Mouse (Mus musculus) layer of hippocampus, adult 18-20 months (tissue): ENCODE results near the gene Rnf150. TPM values are rescaled to one million over a fixed set of nuclear protein-coding genes. Genes with fewer than 3 reads are reported as not detected.
A peak's percentile ranks its signal among the peaks of the same experiment; 100 is the strongest.

ENCODE experiments used
- DNase-seq, 2 experiments: peaks; one replicate each; pipeline ENCODE4 v3.0.0; 2022; ENCODE audit warnings: low spot score in 2 of 2
- total RNA-seq, 2 experiments: library from RNA; stranded (reverse); gene quantifications; 2 replicates each; pipeline ENCODE4 v1.2.3; 2021

The Rnf150 gene
- total RNA-seq, 2 experiments from 2014 or later = 47.6 to 49.8 TPM

GRCm38 (mm10) chr8:83009481-83009880 lies 146.3 kb downstream of the Rnf150 start:
- DNase-seq = no peak

GRCm38 (mm10) chr8:83011286-83011685 lies 148.1 kb downstream of the Rnf150 start:
- DNase-seq = no peak

DNA sequence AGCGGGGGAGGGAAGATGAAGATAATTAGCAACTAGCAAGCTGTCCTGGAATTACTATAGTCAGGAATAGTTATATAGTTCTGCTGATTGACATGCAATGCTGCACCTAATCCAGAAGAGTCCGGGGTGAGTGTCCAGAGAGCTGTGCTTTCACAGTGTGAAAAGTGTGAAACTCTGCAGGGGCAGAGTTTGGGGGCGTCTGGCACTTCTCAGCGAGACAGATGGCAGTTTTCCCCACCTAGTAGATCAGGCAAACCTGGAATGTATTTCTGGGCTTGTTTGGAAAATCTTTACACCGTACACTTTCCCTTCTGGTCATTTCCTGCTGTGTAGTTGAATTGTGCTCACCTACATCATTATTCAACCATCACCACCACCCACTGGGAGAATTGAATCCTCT lies 148.6 kb downstream of the Rnf150 start:
- no peak for DNase-seq

GRCm38 (mm10) chr8:83028211-83028610 lies 165.1 kb downstream of the Rnf150 start:
- no peak for DNase-seq

DNA sequence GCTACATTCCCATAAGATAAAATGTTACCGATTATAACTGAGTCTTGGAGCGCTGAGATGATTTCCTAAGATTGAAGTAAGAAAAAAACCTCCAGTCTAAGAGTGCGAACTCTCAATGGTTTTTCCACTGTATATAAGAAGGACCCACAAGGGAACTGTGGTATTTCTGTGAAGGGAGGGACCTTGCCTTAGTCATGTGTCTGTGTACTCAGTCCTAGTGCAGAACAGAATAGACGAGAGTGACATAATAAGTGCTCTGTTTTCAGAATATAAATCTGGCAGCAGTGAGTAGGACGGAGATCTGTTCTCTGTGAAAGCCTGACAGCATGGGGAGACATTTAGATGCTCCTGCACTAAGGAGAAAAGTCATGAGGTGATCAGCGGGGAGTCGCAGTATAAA lies 169.6 kb downstream of the Rnf150 start:
- DNase-seq = peak in 1 of 2 experiments; percentile 75

DNA sequence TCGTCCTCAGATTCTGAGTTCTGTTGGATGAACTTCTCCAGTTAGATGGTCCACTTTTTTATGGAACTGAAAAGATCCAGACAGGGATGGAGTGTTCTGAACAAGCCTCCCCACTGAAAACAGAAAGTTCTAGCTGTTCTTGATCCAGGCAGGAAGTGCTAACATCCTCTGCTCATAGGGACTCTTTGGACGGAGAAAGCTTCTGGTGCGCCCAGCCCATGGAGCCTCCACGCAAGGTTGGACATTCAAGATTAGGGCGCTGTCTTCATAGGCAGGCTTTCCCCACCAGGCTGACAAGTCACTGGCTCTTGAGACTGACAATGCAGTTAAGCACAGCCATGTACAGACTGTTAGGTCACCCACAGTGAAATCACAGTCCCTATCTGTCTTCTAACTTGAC lies 172.0 kb downstream of the Rnf150 start:
- no peak for DNase-seq

- DNase-seq = no peak
Measured at GRCm38 (mm10) chr8:83036521-83037166, 173.5 kb downstream of the Rnf150 start.

DNA sequence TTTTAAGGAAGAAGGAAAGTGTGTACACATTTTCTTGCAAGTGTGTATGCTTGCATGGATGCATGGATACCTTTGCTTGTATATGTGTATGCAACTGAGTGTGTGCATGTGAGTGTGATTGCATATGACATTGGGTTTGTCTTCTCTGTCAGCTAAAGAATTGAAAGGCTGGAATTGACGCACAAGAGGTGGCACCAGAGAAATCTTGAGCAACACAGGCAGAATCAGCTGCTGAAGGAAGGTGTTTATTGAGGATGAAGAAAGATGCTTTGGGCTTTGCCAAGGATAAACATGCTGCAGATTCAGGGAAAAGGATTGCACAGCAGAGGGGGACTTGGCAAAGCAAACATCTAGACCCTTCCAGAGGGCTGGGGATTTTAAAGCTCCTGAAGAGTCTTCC lies 174.2 kb downstream of the Rnf150 start:
- no peak for DNase-seq

DNA sequence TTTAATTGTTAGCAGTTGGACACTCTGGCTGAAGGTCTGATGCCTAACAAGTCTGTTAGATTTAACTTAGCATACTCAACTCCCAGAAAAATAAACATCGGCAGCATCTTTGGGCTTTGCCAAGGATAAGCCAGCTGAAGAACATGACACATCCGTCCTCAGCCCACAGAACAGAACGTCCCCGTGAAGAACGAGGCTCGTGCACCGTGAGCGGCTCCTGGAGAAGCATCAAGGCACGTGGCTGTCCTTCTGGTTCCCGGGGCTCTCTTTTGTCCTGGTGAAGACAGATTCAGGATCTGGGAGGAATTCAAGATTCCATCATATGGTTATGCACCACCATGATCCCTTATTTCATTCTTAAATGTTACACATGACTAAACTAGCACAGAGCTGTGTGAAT lies 175.4 kb downstream of the Rnf150 start:
- DNase-seq = peak; percentile 70 to 71

DNA sequence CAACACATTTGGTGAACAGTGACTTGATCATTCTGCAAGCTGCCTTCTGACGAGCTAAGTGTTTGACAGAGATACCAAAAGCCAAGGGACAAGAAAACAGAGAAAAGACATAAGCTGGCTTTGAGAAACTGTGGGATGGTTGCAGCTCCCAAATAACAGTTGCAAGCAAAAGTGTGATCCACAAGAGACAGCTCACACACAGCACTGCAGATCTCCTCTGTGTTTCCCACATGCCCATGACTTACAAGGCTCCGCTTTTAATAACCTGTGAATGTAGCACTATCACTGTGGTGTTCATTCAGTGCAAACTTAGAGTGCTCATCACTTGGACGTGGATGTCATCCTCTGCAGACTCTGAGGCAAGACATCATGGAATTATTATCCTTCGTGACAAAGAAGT lies 178.3 kb downstream of the Rnf150 start:
- DNase-seq = no peak

GRCm38 (mm10) chr8:83046912-83047311 lies 183.8 kb downstream of the Rnf150 start:
- DNase-seq = no peak

GRCm38 (mm10) chr8:83048527-83048926 lies 185.4 kb downstream of the Rnf150 start:
- no peak for DNase-seq

- no peak for DNase-seq
Measured at GRCm38 (mm10) chr8:83049171-83049601, 186.0 kb downstream of the Rnf150 start.

- DNase-seq = peak; percentile 66 to 84
Measured at GRCm38 (mm10) chr8:83049616-83050015, 186.5 kb downstream of the Rnf150 start.

DNA sequence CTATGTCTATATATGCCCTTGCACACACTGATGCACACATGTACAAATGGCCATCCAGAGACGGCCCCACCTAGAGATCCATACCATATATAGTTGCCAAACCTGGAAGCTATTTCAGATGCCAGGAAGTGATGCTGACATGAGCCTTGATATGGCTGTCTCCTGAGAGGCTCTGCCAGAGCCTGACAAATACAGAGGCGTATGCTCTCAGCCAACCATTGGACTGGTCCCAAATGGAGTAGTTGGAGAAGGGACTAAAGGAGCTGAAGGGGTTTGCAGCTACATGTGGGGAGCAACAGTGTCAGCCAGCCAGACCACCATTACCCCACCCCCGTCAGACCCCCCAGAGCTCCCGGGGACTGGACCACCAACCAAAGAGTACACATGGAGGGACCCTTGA lies 189.7 kb downstream of the Rnf150 start:
- no peak for DNase-seq

- no peak for DNase-seq
Measured at GRCm38 (mm10) chr8:83054801-83055200, 191.6 kb downstream of the Rnf150 start.

DNA sequence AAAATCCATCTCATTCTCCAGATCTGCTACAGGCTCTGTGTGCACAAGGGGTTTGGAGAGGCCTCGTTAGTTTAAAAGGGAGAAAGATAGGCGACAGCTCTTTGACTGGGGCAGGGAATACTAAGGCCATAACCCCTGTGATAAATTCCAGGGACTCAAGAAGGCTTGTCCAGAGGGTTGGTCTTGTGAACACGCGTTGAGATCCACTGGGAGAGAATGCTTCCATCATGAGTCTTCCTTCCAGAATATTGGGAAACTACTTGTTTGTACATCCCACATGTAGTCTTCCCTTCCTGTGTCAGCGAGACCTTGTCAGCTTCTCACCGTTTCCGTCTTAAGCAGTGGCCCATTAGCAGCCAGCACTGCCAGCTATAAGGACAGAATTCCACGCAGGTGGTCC lies 195.8 kb downstream of the Rnf150 start:
- DNase-seq = no peak

DNA sequence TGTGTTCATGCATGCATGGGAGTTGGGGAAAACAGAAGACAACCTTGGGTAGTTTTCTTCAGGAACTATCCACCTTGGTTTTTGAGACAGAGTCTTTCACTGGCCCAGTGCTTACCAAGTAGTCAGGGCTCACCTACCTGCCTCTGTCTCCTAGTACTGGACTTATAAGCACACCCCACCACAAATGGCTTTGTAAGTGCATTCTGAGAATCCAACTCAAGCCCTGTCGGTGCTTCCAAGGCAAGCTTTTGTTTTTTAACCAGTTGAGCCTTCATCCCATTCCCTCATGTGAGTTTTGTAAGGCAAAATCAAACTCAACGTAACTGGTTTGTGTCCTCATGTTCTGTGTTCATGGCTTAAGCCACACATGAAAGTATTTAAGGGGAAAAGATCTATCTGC lies 196.9 kb downstream of the Rnf150 start:
- no peak for DNase-seq

GRCm38 (mm10) chr8:83061257-83061656 lies 198.1 kb downstream of the Rnf150 start:
- no peak for DNase-seq

DNA sequence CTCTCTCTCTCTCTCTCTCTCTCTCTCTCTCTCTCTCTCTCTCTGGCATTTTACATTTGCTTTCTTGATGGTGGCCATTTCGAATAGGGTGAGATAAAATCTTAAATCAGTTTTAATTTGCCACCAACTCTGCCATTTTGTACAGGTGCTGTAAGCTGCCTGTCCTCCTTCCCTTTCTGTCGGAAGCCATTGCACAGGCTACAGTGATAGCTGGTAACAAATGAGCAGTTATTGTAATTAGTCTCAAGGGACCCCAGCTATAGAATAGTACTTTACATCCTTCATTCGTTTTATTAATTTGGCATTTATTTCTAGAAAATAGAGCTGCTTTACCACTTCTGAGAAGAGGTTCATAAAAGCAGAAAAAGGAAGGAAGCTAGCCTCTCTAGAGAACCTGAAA lies 198.7 kb downstream of the Rnf150 start:
- no peak for DNase-seq

DNA sequence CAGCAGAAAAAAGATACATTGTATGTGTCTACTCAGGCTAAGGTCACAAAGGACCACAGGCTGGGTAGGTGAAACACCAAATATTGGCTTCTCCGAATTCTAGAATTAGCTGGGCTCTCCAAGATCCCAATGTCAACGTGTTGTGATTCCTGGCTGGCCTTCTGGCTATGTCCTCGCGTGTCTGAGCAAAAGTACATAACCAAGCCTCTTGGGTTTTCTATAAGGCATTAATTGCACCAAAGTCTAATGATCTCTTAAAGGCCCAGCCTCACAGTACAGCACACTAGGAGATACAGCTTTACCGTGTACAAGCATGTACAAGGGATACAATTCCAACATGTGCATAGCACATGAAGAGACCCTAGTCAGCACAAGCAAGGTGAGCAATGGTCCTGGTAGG lies 199.1 kb downstream of the Rnf150 start:
- DNase-seq = no peak

- DNase-seq = no peak
Measured at GRCm38 (mm10) chr8:83064096-83064495, 200.9 kb downstream of the Rnf150 start.

DNA sequence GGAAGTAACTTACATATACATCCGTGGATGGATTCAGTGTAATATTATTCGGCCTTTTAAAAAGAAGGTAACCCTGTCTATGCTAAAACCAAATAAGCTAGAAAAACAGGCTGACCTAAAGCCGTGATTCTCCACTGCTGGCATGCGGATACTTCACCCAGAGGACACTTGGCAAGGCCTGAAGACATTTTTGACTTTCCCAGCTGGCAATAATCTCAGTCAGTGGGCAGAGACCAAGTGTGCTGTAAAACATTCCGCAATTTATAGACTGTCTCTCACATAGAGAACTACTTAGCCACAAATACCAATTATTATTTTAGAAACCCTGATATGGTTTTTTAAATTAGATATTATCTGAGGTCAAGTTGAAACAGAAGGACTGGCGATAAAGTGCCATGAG lies 202.9 kb downstream of the Rnf150 start:
- DNase-seq = no peak

GRCm38 (mm10) chr8:83066846-83067245 lies 203.7 kb downstream of the Rnf150 start:
- DNase-seq = no peak
